In the genomic region with DNA sequence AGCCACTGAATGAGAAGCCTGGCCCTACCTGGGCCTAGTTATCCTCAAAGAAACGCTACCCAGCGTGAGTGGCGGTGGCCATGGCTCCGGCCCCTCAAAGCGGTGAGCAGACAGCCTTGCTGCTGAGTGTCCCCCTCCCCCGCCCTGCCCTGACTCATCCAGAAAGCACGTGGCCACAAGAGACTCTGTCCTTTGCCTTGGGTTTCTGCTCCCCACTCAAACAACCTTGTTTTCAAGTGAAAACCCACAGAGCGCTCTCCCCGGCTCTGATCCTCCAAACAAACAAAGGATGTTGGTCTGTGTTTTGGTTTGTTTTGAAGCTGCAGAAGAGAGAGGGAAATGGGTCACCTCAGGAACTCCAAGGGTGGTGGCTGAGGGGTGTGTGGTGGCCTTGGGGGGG, we compare ENCODE assay signal across 8 mouse cellular contexts. TPM values are rescaled to one million over a fixed set of nuclear protein-coding genes. Genes with fewer than 3 reads are reported as not detected.
DNase-seq lines count a peak whose midpoint lies in the region; ATAC-seq lines count a peak whose summit lies in the region.
"Had no signal": no experiment of that assay in that cellular context is flagged by ENCODE, and none has a peak within 500 bp of the region (broad histone marks: within the 10 kb centered on the region; RNA-seq: fewer than 3 reads in every experiment).

No protein-coding gene starts in this region.

- peak; percentile 62 for ATAC-seq in CD4-positive, CD25-positive, alpha-beta regulatory T cell, adult 4 months
- ATAC-seq in erythroid progenitor cell, adult 5-6 weeks (replicated peaks; ENCODE audit: low FRiP score, poor library complexity, severe bottlenecking), result no peak

- peak; percentile 57 for DNase-seq in kidney, postnatal 10 days
- no peak for DNase-seq in kidney, adult 9 months
- DNase-seq in R1 (ENCODE audit: low read depth, low spot score), result peak; percentile 72
- DNase-seq in natural killer cell, adult 2 months (ENCODE audit: low spot score in 2 of 2), result peak; percentile 64 to 71
- DNase-seq in cerebellum, postnatal 10 days, result no peak
- DNase-seq: embryo, embryonic 11 days had no signal

RNA-seq across cellular contexts. Expression of a gene that starts 19.7 kb away (rescaled TPM):
- polyA plus RNA-seq in CD4-positive, CD25-positive, alpha-beta regulatory T cell, adult 4 months (2017; shearing (Covaris generic)), result 100 to 1,000 TPM in 1 of 2 experiments, 10 to 100 TPM in 1; 67.5 to 104 TPM
- total RNA-seq in erythroid progenitor cell, adult 5-6 weeks (2015; ENCODE audit: low replicate concordance), result 36.9 and 45.4 TPM in 2 replicates
- 40.2 and 42.2 TPM in 2 replicates for total RNA-seq in erythroid progenitor cell, adult 5-6 weeks (2017; ENCODE audit: low replicate concordance)

RNA-seq across cellular contexts. Expression of a gene that starts 55.2 kb away (rescaled TPM):
- polyA plus RNA-seq in CD4-positive, CD25-positive, alpha-beta regulatory T cell, adult 4 months (2017; shearing (Covaris generic)), result 10 to 100 TPM; 43.7 to 50.8 TPM
- total RNA-seq in erythroid progenitor cell, adult 5-6 weeks (2015; ENCODE audit: low replicate concordance), result 41.1 and 43.6 TPM in 2 replicates
- total RNA-seq in erythroid progenitor cell, adult 5-6 weeks (2017; ENCODE audit: low replicate concordance), result 9.4 and 23.9 TPM in 2 replicates

RNA-seq across cellular contexts. Expression of a gene that starts 58.2 kb away (rescaled TPM):
- polyA plus RNA-seq in CD4-positive, CD25-positive, alpha-beta regulatory T cell, adult 4 months (2017; shearing (Covaris generic)), result 100 to 1,000 TPM; 246 to 283 TPM
- total RNA-seq in erythroid progenitor cell, adult 5-6 weeks (2015; ENCODE audit: low replicate concordance), result 16.2 and 22.6 TPM in 2 replicates
- 1.4 and 3.3 TPM in 2 replicates for total RNA-seq in erythroid progenitor cell, adult 5-6 weeks (2017; ENCODE audit: low replicate concordance)

Comparison
In these comparisons a context has a peak if more than half of its experiments do, and no peak if none do; other contexts are left out.
1. DNase-seq: peak in kidney, postnatal 10 days (single experiment), R1 (single experiment) and natural killer cell, adult 2 months (2 of 2); none in kidney, adult 9 months (single experiment) and cerebellum, postnatal 10 days (0 of 2).